In genomic region chr3:98034622-98035593, GRCm38 (mm10) we compare ENCODE assay signal across 11 mouse cellular contexts. TPM values are rescaled to one million over a fixed set of nuclear protein-coding genes. Genes with fewer than 3 reads are reported as not detected.
A peak's percentile ranks its signal among the peaks of the same experiment; 100 is the strongest.
DNase-seq lines count a peak whose midpoint lies in the region; ATAC-seq lines count a peak whose summit lies in the region.
"Had no signal": no experiment of that assay in that cellular context is flagged by ENCODE, and none has a peak within 500 bp of the region (broad histone marks: within the 10 kb centered on the region; RNA-seq: fewer than 3 reads in every experiment).

No protein-coding gene starts in this region.

- H3K4me3 ChIP-seq in kidney, embryonic 14.5 days (ENCODE audit: low read length): no peak overlapping the region
- H3K4me3 ChIP-seq in hindbrain, embryonic 12.5 days: no peak overlapping the region
- no peak overlapping the region for H3K4me3 ChIP-seq in midbrain, embryonic 15.5 days

- H3K9me3 ChIP-seq in kidney, embryonic 14.5 days (ENCODE audit: control insufficient read depth, low read length): no peaks in the 10 kb centered on the region
- H3K9me3 ChIP-seq in hindbrain, embryonic 12.5 days (replicated peaks): no peaks in the 10 kb centered on the region
- H3K9me3 ChIP-seq in midbrain, embryonic 15.5 days: no peaks in the 10 kb centered on the region

- ATAC-seq in kidney, embryonic 14.5 days (ENCODE audit: low FRiP score, low TSS enrichment): no peak
- 0 out of 2 replicates have a peak, but pooled peaks have one; percentile 26 for ATAC-seq in erythroblast, adult 5-6 weeks (replicated peaks; ENCODE audit: low FRiP score, poor library complexity, severe bottlenecking)
- ATAC-seq in hindbrain, embryonic 12.5 days (ENCODE audit: low FRiP score): peak; percentile 67; the same call in 1 of the 2 replicates
- ATAC-seq in midbrain, embryonic 15.5 days (replicated peaks): peak; percentile 27; the same call in 1 of the 2 replicates

- H3K4me2 ChIP-seq in kidney, embryonic 14.5 days (replicated peaks; ENCODE audit: low read depth, low read length): peak overlapping the region; percentile 19; the same call in 1 of the 2 replicates
- H3K4me2 ChIP-seq in hindbrain, embryonic 12.5 days (replicated peaks): peak overlapping the region; percentile 27
- H3K4me2 ChIP-seq in midbrain, embryonic 15.5 days: no peak overlapping the region; the same call in 1 of the 2 replicates

- 41% methylated on average over 15 of the region's 15 CpGs for WGBS in kidney, embryonic 14.5 days
- 41% methylated on average over 15 of the region's 15 CpGs for WGBS in hindbrain, embryonic 12.5 days
- WGBS in midbrain, embryonic 15.5 days: 35% methylated on average over 15 of the region's 15 CpGs

- 0 out of 2 replicates have a peak overlapping the region, but pooled peaks have one; percentile 12 for H3K9ac ChIP-seq in kidney, embryonic 14.5 days (ENCODE audit: low read depth, low read length)
- H3K9ac ChIP-seq in hindbrain, embryonic 12.5 days: no peak overlapping the region
- H3K9ac ChIP-seq in midbrain, embryonic 15.5 days: no peak overlapping the region

- no peaks in the 10 kb centered on the region for H3K27me3 ChIP-seq in kidney, embryonic 14.5 days (ENCODE audit: control insufficient read depth, insufficient read depth, low read length)
- H3K27me3 ChIP-seq in hindbrain, embryonic 12.5 days: no peaks in the 10 kb centered on the region
- no peaks in the 10 kb centered on the region for H3K27me3 ChIP-seq in midbrain, embryonic 15.5 days (replicated peaks)

- DNase-seq in kidney, adult 9 months: no peak
- DNase-seq in left cerebral cortex, postnatal 36 days (ENCODE audit: low spot score in 2 of 2): no peak
- DNase-seq in right cerebral cortex, postnatal 10 days (ENCODE audit: low spot score in 2 of 2): no peak
- DNase-seq: adrenal gland, adult 2 months; cerebellum, postnatal 25 days; kidney, postnatal 36 days; thymus, adult 18-20 months had no signal

- intact Hi-C loops in left cerebral cortex, postnatal 36 days (cut with DNase I): no loop called here

- H3K36me3 ChIP-seq in kidney, embryonic 14.5 days (ENCODE audit: control insufficient read depth, insufficient read depth, low read length): no peaks in the 10 kb centered on the region; the same call in 1 of the 2 replicates
- H3K36me3 ChIP-seq in hindbrain, embryonic 12.5 days: no peaks in the 10 kb centered on the region
- H3K36me3 ChIP-seq in midbrain, embryonic 15.5 days (replicated peaks): no peaks in the 10 kb centered on the region

- H3K27ac ChIP-seq in kidney, embryonic 14.5 days (ENCODE audit: low read depth, low read length): peak overlapping the region; percentile 25
- peak overlapping the region; percentile 12 for H3K27ac ChIP-seq in hindbrain, embryonic 12.5 days
- no peak overlapping the region for H3K27ac ChIP-seq in midbrain, embryonic 15.5 days

- H3K4me1 ChIP-seq in kidney, embryonic 14.5 days (ENCODE audit: control insufficient read depth, insufficient read depth, low read length): peaks cover 86% of the 10 kb centered on the region
- peaks cover 57% of the 10 kb centered on the region for H3K4me1 ChIP-seq in hindbrain, embryonic 12.5 days
- peaks cover 21% of the 10 kb centered on the region for H3K4me1 ChIP-seq in midbrain, embryonic 15.5 days

RNA-seq across cellular contexts. Expression of gene Notch2, which starts 21.6 kb away (rescaled TPM):
- polyA plus RNA-seq in kidney, embryonic 14.5 days (2014; fragmentation: Nextera tagmentation; extraction: Ambion mirVana): 34.4 and 42.7 TPM in 2 replicates
- 11.1 and 14.4 TPM in 2 replicates for total RNA-seq in erythroblast, adult 5-6 weeks (2015; ENCODE audit: low replicate concordance)
- total RNA-seq in erythroblast, adult 5-6 weeks (2017; ENCODE audit: low replicate concordance): 11.2 and 11.5 TPM in 2 replicates
- polyA plus RNA-seq in hindbrain, embryonic 12.5 days (2016; fragmentation: Nextera tagmentation; extraction: Ambion mirVana): 26.5 and 30.1 TPM in 2 replicates
- 9.0 and 10.4 TPM in 2 replicates for polyA plus RNA-seq in midbrain, embryonic 15.5 days (2015; fragmentation: Nextera tagmentation; extraction: Ambion mirVana)
- 10 to 100 TPM; 10.8 to 14.0 TPM for total RNA-seq in left cerebral cortex, postnatal 36 days (2021)
